Mouse (Mus musculus) midbrain, embryonic 11.5 days (tissue): ENCODE results near the gene Gpbp1. TPM values are rescaled to one million over a fixed set of nuclear protein-coding genes. Genes with fewer than 3 reads are reported as not detected.

ENCODE experiments used
- ATAC-seq: fragments of 200-750 bp; cut with Nextera tagmentation; 2 replicates; pipeline ENCODE4 v1.8.0; 2017; ENCODE audit warnings: moderate TSS enrichment, moderate library complexity; ENCODE audit not compliant: low FRiP score
- DNase-seq: peaks from one replicate; pipeline ENCODE4 v3.0.0; 2015; ENCODE audit warnings: low spot score; ENCODE audit errors: missing footprints
- H3K27ac ChIP-seq: fragments of 300-500 bp; sonication (generic); 2 replicates; pipeline ENCODE4 v1.5.1; 2014; ENCODE audit warnings: low read depth, low read length
- H3K27me3 ChIP-seq: fragments of 300-500 bp; sonication (generic); 2 replicates; pipeline ENCODE4 v1.6.1; 2014; ENCODE audit warnings: mild to moderate bottlenecking, low read length, moderate library complexity, mixed read lengths; ENCODE audit not compliant: control insufficient read depth, insufficient read depth
- H3K36me3 ChIP-seq: fragments of 300-500 bp; sonication (generic); 2 replicates; pipeline ENCODE4 v1.6.1; 2014; ENCODE audit warnings: mild to moderate bottlenecking, low read length, moderate library complexity, mixed read lengths; ENCODE audit not compliant: control insufficient read depth, insufficient read depth
- H3K4me1 ChIP-seq: fragments of 300-500 bp; sonication (generic); 2 replicates; pipeline ENCODE4 v1.6.1; 2014; ENCODE audit warnings: low read length; ENCODE audit not compliant: control insufficient read depth, insufficient read depth
- H3K4me2 ChIP-seq: fragments of 300-500 bp; sonication (generic); 2 replicates; pipeline ENCODE4 v1.6.1; 2014; ENCODE audit warnings: mild to moderate bottlenecking, moderate library complexity
- H3K4me3 ChIP-seq: fragments of 300-500 bp; sonication (generic); 2 replicates; pipeline ENCODE4 v1.5.1; 2014; ENCODE audit warnings: low read depth, low read length
- H3K9ac ChIP-seq: fragments of 300-500 bp; sonication (generic); 2 replicates; pipeline ENCODE4 v1.6.1; 2014; ENCODE audit warnings: low read length
- H3K9me3 ChIP-seq: fragments of 300-500 bp; sonication (generic); 2 replicates; pipeline ENCODE4 v1.6.1; 2016; ENCODE audit warnings: low read length; ENCODE audit not compliant: control insufficient read depth
- WGBS: fragments of 180-500 bp; shearing (Covaris S2); extraction: QIAGEN DNeasy Blood & Tissue Kit; methylation state at CpG from one replicate; pipeline ENCODE4 v1.1.7; 2014; 5-methylcytosine and 5-hydroxymethylcytosine counted together
- polyA plus RNA-seq: library from polyadenylated mRNA; unstranded; fragments of >200 nt; fragmentation: Nextera tagmentation; extraction: Ambion mirVana; gene quantifications from 2 replicates; pipeline ENCODE4 v1.2.1, GENCODE M21; 2014

Gene Gpbp1
- polyA plus RNA-seq, 1 experiment from 2014 or later = 153 TPM

- WGBS = 87% methylated on average over 8 of the region's 8 CpGs
- Histone ChIP-seq H3K27ac (no peak overlapping the region), H3K9me3 (no peaks in the 10 kb centered on the region), H3K36me3 (no peaks in the 10 kb centered on the region), H3K9ac (no peak overlapping the region), H3K27me3 (no peaks in the 10 kb centered on the region), H3K4me1 (no peaks in the 10 kb centered on the region; the same call in 1 of the 2 replicates), H3K4me2 (no peak overlapping the region), H3K4me3 (no peak overlapping the region)
- no peak for ATAC-seq
- peak; percentile 17 for DNase-seq
Observed at GRCm38 (mm10) chr13:111394341-111394740, 95.6 kb downstream of the Gpbp1 start.

- Histone ChIP-seq H3K4me2 (no peak overlapping the region), H3K9ac (no peak overlapping the region), H3K4me3 (no peak overlapping the region), H3K36me3 (no peaks in the 10 kb centered on the region), H3K9me3 (no peaks in the 10 kb centered on the region), H3K27me3 (no peaks in the 10 kb centered on the region), H3K27ac (no peak overlapping the region), H3K4me1 (no peaks in the 10 kb centered on the region; the same call in 1 of the 2 replicates)
- peak; percentile 41 for DNase-seq
- no peak for ATAC-seq
- 62% methylated on average over 6 of the region's 6 CpGs for WGBS
Observed at GRCm38 (mm10) chr13:111393426-111393825, 96.5 kb downstream of the Gpbp1 start.

GRCm38 (mm10) chr13:111391426-111391825 is 98.5 kb downstream of the Gpbp1 start:
- Histone ChIP-seq H3K9me3 (no peaks in the 10 kb centered on the region), H3K36me3 (no peaks in the 10 kb centered on the region)
- no peak for ATAC-seq

DNA sequence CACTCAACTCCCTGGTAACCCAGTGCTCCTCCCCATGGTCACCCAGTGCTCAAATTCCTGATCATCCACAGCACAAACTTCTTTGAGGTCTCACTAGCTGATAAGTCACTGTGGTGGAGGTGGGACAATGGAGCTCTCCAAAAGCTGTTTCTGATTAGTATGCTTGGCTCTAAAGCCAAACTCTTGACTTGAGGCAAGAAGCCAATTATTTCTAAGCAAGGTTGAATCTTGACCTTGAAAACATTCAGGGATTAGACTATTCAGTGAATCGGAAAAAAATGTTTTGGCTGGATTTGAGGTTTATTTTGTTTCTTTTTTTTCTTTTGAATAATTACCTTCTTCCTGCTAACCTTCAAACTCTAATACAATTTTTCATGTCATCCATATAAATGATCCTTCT is 98.9 kb downstream of the Gpbp1 start:
- peak; percentile 54 for DNase-seq
- WGBS = 85% methylated on average over 1 of the region's 1 CpGs
- no peak for ATAC-seq

More at GRCm38 (mm10) chr13:111391426-111391825, 98.5 kb downstream of the Gpbp1 start:
- Histone ChIP-seq H3K9ac (no peak overlapping the region), H3K4me3 (no peak overlapping the region), H3K27ac (no peak overlapping the region), H3K4me2 (no peak overlapping the region), H3K4me1 (no peaks in the 10 kb centered on the region), H3K27me3 (no peaks in the 10 kb centered on the region)
- WGBS = 93% methylated on average over 5 of the region's 5 CpGs
- DNase-seq = peak; percentile 77

GRCm38 (mm10) chr13:111384011-111384985 is 105.6 kb downstream of the Gpbp1 start:
- no peak overlapping the region for H3K4me3 ChIP-seq
- H3K9me3 ChIP-seq = no peaks in the 10 kb centered on the region
- H3K27ac ChIP-seq = no peak overlapping the region
- ATAC-seq (no peak), DNase-seq (peak; percentile 28)
- no peaks in the 10 kb centered on the region for H3K36me3 ChIP-seq
- H3K27me3 ChIP-seq = no peaks in the 10 kb centered on the region
- no peak overlapping the region for H3K9ac ChIP-seq
- 90% methylated on average over 12 of the region's 12 CpGs for WGBS
- no peak overlapping the region for H3K4me2 ChIP-seq
- no peaks in the 10 kb centered on the region for H3K4me1 ChIP-seq

More for the DNA sequence above, 98.9 kb downstream of the Gpbp1 start:
- Histone ChIP-seq H3K4me1 (no peaks in the 10 kb centered on the region), H3K4me2 (no peak overlapping the region), H3K9me3 (no peaks in the 10 kb centered on the region), H3K36me3 (no peaks in the 10 kb centered on the region), H3K9ac (no peak overlapping the region), H3K27ac (no peak overlapping the region), H3K27me3 (no peaks in the 10 kb centered on the region), H3K4me3 (no peak overlapping the region)

Other genes with a start within 250 kb of the Gpbp1 start
- not detected in 2 replicates for gene Actbl2, start 235.1 kb downstream of the Gpbp1 start, polyA plus RNA-seq
- not detected in 2 replicates for gene Gm49496, start 59.8 kb upstream of the Gpbp1 start, polyA plus RNA-seq
- not detected in 2 replicates for gene Gm10198, start 102.7 kb upstream of the Gpbp1 start, polyA plus RNA-seq
- 25.6 and 29.9 TPM in 2 replicates for gene Mier3, start 190.9 kb upstream of the Gpbp1 start, polyA plus RNA-seq